8 mouse cellular contexts compared by ENCODE assay signal in genomic region chr10:24630469-24631081, GRCm38 (mm10). TPM values are rescaled to one million over a fixed set of nuclear protein-coding genes. Genes with fewer than 3 reads are reported as not detected.
DNase-seq lines count a peak whose midpoint lies in the region; ATAC-seq and TF ChIP-seq lines count a peak whose summit lies in the region.

No protein-coding gene starts in this region.

- peak; percentile 45 to 86 for DNase-seq in heart, adult 18-20 months
- no peak for DNase-seq in heart, postnatal 25 days (ENCODE audit: low spot score)
- peak; percentile 58 to 67 for DNase-seq in cerebellum, postnatal 36 days
- DNase-seq in gastrocnemius, adult 2 months: peak; percentile 71
- no peak for DNase-seq in liver, adult 2 months (ENCODE audit: extremely low read depth, low read depth, low spot score)
- DNase-seq in neural tube, embryonic 10.5 days (ENCODE audit: extremely low spot score, low spot score): peak; percentile 78

- intact Hi-C loops in heart, postnatal 25 days (cut with DNase I): loop anchor here (5.0 kb wide), 1 partner anchor 162 kb away; no protein-coding TSS in a partner anchor
- intact Hi-C loops in gastrocnemius, adult 2 months (cut with DNase I): loop anchor here (5.0 kb wide), 1 partner anchor 162 kb away; no protein-coding TSS in a partner anchor

- H3K4me1 ChIP-seq in intestine, postnatal 0 days (replicated peaks; ENCODE audit: control insufficient read depth, insufficient read depth, low read length): no peaks in the 10 kb centered on the region
- H3K4me1 ChIP-seq in liver, adult 2 months (ENCODE audit: control insufficient read depth, insufficient read depth, low read length): peaks cover 2% of the 10 kb centered on the region; the same call in 1 of the 2 replicates
- H3K4me1 ChIP-seq in stomach, embryonic 15.5 days: no peaks in the 10 kb centered on the region; the same call in 1 of the 2 replicates

- no peak for ATAC-seq in intestine, postnatal 0 days
- no peak for ATAC-seq in stomach, embryonic 15.5 days (ENCODE audit: insufficient read depth, low FRiP score, low read depth)

- no peak for TF ChIP-seq POLR2A in liver, adult 2 months (IDR thresholded peaks at IDR 0.05; ENCODE audit: extremely low read depth, insufficient read depth, low read length)

- H3K27me3 ChIP-seq in intestine, postnatal 0 days (replicated peaks; ENCODE audit: control insufficient read depth, insufficient read depth, low read length): no peaks in the 10 kb centered on the region
- H3K27me3 ChIP-seq in liver, adult 2 months (ENCODE audit: control insufficient read depth, insufficient read depth, low read length): no peaks in the 10 kb centered on the region
- H3K27me3 ChIP-seq in stomach, embryonic 15.5 days (replicated peaks): no peaks in the 10 kb centered on the region

- H3K9me3 ChIP-seq in intestine, postnatal 0 days (ENCODE audit: control insufficient read depth): no peaks in the 10 kb centered on the region
- no peaks in the 10 kb centered on the region for H3K9me3 ChIP-seq in stomach, embryonic 15.5 days

- H3K79me2 ChIP-seq in liver, adult 2 months (ENCODE audit: control insufficient read depth, insufficient read depth, low read length): no peaks in the 10 kb centered on the region

- H3K4me3 ChIP-seq in gastrocnemius, adult 2 months: no peak overlapping the region
- H3K4me3 ChIP-seq in intestine, postnatal 0 days (ENCODE audit: low read depth, low read length): no peak overlapping the region
- no peak overlapping the region for H3K4me3 ChIP-seq in liver, adult 2 months (ENCODE audit: insufficient read depth, low read depth, low read length)
- no peak overlapping the region for H3K4me3 ChIP-seq in stomach, embryonic 15.5 days (replicated peaks)

- no peak overlapping the region for H3K27ac ChIP-seq in gastrocnemius, adult 2 months
- H3K27ac ChIP-seq in intestine, postnatal 0 days (ENCODE audit: low read depth, low read length): no peak overlapping the region
- H3K27ac ChIP-seq in liver, adult 2 months (replicated peaks; ENCODE audit: insufficient read depth, low read depth, low read length): no peak overlapping the region
- no peak overlapping the region for H3K27ac ChIP-seq in stomach, embryonic 15.5 days

- H3K9ac ChIP-seq in intestine, postnatal 0 days (ENCODE audit: low read depth, low read length): no peak overlapping the region
- no peak overlapping the region for H3K9ac ChIP-seq in liver, adult 2 months (ENCODE audit: low read depth, low read length)
- H3K9ac ChIP-seq in stomach, embryonic 15.5 days: no peak overlapping the region

- TF ChIP-seq CTCF in gastrocnemius, adult 2 months (IDR thresholded peaks at IDR 0.05): peak; percentile 90
- peak; percentile 91 for TF ChIP-seq CTCF in intestine, postnatal 0 days (IDR thresholded peaks at IDR 0.05; ENCODE audit: low read depth)
- peak; percentile 84 for TF ChIP-seq CTCF in liver, adult 2 months (IDR thresholded peaks at IDR 0.05; ENCODE audit: low read depth, low read length)

- H3K36me3 ChIP-seq in intestine, postnatal 0 days (ENCODE audit: control insufficient read depth, insufficient read depth): no peaks in the 10 kb centered on the region
- H3K36me3 ChIP-seq in liver, adult 2 months (ENCODE audit: control insufficient read depth, insufficient read depth, low read length): no peaks in the 10 kb centered on the region
- no peaks in the 10 kb centered on the region for H3K36me3 ChIP-seq in stomach, embryonic 15.5 days

- 25% methylated on average over 18 of the region's 18 CpGs for WGBS in intestine, postnatal 0 days
- 28% methylated on average over 18 of the region's 18 CpGs for WGBS in liver, adult 2 months
- WGBS in stomach, embryonic 15.5 days: 27% methylated on average over 18 of the region's 18 CpGs

- peak overlapping the region; percentile 49; the same call in 1 of the 2 replicates for H3K4me2 ChIP-seq in intestine, postnatal 0 days (replicated peaks; ENCODE audit: low read depth)
- peak overlapping the region; percentile 35; the same call in 1 of the 2 replicates for H3K4me2 ChIP-seq in stomach, embryonic 15.5 days

RNA-seq across cellular contexts. Expression of gene Ccn2, which starts 35.3 kb away (rescaled TPM):
- 100 to 1,000 TPM; 120 to 129 TPM for total RNA-seq in heart, adult 18-20 months (2021)
- total RNA-seq in heart, postnatal 25 days (2021): 100 to 1,000 TPM in 1 of 2 experiments, 10 to 100 TPM in 1; 73.3 to 125 TPM
- 10 to 100 TPM; 14.6 to 65.9 TPM for total RNA-seq in gastrocnemius, adult 2 months (2021)
- polyA plus RNA-seq in intestine, postnatal 0 days (2015; fragmentation: Nextera tagmentation; extraction: Ambion mirVana): 7.8 and 10.2 TPM in 2 replicates
- total RNA-seq in liver, adult 2 months (2014; rRNA removed): 6.6 and 20.5 TPM in 2 replicates
- polyA plus RNA-seq in liver, adult 2 months (2012; rRNA removed): 4.0 and 4.4 TPM in 2 replicates
- polyA plus RNA-seq in stomach, embryonic 15.5 days (2015; fragmentation: Nextera tagmentation; extraction: Ambion mirVana): 11.4 and 15.6 TPM in 2 replicates

Comparison
In these comparisons a context has a peak if more than half of its experiments do, and no peak if none do; other contexts are left out.
1. DNase-seq: peak in heart, adult 18-20 months (2 of 2), cerebellum, postnatal 36 days (2 of 2), gastrocnemius, adult 2 months (single experiment) and neural tube, embryonic 10.5 days (single experiment); none in heart, postnatal 25 days (single experiment) and liver, adult 2 months (single experiment).
2. Peak in every context shown above with its lines, with median percentiles within 50 percentile points of each other: CTCF ChIP-seq.